Mouse (Mus musculus) retina, embryonic 14.5 days (tissue): ENCODE results near the gene Rai1.
A peak's percentile ranks its signal among the peaks of the same experiment; 100 is the strongest.

Source experiments
- DNase-seq: peaks from one replicate; pipeline ENCODE4 v3.0.0-alpha.2; 2015; ENCODE audit warnings: low spot score

The Rai1 gene

DNA sequence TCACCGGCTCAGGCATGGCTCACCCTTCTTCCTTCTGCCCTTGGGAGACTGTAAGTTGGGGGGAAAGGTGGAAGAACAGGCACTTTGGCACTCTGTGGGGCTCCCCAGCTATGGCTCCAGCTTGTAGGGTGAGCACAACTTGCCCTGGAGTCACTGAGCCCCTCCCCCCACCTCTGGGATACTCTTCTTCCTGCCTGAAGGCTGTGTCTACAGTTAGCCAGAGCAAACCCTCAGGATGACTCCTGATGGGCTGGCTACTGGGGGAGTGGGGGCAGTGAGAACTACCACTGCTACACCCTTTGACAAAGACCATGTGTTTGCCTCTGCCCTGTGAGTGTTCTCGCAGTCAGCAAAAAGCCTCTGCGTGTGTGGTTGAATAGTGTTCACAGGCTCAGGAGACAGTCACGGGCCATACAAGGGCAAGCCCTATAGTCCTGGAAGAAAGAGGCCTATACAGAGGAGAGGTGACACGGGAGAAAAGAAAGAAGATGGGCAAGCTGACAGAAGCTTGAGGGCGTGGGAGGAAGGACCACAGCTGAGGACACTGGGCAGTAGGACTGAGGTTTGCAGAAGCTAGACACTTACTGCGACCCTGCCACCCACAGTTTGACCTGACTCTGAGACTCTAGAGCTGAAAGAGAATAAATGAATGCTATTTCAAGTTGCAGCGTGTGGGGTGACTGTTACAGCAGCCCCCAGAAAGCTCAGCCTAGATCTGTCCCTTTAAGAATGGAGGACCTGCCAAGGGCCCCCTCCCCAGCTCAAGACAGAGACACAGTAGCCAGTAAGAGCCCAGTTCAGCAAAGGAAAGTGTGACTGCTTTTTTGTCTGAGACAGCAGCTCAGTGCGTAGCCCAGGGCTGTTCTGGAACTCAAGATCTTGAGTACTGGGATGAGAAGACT is 9.7 kb upstream of the Rai1 start:
- peak; percentile 21 for DNase-seq

DNA sequence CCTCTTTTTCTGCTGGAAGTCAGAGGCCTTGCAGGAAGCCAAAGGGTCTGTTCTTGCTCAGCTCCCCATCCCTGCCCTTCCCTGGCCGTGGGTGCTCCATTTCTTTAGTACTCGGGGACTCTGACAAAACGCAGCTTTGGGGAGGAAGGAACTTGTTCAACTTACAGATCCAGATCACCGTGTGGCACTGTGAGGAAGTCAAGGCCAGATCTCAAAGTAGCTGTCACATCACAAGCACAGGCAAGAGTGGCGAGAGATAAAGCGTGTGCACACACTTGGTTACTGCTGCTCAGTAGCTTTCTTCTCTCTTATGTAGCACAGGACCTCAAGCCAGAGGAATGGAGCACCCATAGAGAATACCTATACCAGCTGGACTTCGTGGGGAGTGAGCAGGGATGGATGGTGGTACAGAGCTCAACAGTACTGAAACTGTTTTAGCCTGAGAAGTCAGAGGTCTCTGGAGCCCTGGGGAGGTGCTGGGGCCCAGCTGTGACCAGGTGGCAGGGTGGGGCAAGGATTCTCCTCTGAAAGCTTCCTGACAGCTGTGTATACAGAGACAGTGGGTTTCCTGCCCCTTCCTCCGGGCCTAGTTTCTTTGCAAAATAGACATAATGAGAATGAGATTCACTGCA is 5.1 kb upstream of the Rai1 start:
- DNase-seq = no peak

DNA sequence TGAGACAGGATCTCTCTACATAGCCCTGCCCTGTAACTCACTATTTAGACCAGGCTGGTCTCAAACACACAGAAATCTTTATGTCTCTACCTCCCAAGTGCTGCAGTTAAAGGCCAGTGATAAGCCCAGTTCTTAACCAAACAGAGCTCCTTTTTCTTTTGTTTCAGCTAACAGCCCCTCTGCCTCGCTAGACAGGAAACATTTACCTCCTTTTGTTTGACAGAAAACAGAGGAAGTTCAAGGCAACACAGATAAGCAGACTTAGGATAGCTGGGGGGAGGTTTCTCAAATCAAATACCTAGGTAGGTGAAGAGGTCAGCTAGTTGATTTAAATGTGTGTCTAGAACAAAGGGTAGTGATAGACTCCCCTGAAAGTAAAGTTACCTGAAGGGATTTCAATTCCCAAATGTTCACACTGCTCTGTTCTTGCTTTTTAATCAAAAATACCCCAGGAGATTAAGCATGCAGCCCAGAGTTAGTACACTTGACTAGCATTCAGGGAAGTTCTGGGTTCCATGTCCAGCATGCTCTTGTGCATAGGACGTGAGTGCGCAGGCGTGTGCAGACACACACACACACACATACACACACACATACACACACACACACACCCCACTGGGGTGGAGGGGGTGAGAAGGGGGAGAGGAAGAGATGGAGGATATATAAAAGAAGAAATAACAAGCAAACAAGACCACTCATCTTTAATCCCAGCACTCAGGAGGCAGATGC is 3.8 kb upstream of the Rai1 start:
- no peak for DNase-seq

DNA sequence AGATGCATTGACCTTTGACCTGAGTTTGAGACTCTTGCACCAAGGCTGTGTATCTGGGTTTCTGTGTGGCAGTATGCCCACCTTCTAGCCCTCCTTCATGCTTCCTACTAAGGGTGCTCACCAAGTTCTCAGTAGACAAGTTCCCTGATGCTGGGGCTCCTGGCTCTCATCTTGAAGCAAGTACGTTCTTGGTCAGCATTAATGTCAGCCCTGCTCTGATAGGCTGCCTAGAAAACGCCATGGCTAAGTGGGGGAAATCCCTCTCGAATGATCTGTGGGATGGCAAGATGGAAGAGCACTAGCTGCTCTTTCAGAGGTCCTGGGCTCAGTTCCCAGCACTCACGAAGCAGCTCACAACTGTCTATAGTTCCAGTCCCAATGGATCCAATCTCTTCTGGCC is 2.8 kb upstream of the Rai1 start:
- DNase-seq = no peak

DNA sequence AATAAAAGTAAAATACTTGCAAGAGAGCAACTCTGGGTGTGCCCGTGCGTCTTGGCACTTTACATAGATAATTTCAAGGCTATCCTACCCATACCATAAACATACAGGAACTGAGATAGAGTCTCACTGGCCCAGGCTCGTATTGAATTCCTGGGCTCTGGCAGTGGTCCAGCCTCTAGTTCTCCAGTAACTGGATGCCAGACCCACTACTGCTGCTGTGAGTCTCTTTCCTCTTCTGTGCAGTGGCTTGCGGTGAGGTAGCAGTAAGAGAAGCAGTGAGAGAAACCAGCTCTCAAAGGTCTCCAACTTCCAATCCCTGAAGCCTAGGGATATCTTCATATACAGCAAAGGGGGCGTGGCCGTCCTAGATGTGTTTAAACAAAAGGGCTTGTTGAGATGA is 2.1 kb upstream of the Rai1 start:
- no peak for DNase-seq

DNA sequence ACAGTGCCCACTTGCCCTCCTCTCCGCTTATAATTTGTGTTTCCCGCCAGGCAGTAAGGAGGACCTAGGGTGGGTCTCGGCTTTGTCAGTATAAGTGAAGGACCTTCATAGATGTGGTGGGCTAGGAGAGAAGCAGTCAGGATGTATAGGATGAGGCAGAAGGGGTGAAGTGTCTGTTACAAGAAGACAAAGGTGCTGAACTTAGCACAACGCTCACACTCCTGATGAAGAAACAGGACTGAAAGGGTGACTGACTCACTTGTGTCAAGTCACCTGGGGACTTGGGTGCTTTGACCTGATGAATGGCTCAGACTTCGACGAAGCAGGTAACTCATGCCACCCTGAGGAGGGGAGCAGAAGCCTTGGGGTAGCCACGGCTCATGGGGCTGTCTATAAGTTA is 1.2 kb upstream of the Rai1 start:
- DNase-seq = no peak

DNA sequence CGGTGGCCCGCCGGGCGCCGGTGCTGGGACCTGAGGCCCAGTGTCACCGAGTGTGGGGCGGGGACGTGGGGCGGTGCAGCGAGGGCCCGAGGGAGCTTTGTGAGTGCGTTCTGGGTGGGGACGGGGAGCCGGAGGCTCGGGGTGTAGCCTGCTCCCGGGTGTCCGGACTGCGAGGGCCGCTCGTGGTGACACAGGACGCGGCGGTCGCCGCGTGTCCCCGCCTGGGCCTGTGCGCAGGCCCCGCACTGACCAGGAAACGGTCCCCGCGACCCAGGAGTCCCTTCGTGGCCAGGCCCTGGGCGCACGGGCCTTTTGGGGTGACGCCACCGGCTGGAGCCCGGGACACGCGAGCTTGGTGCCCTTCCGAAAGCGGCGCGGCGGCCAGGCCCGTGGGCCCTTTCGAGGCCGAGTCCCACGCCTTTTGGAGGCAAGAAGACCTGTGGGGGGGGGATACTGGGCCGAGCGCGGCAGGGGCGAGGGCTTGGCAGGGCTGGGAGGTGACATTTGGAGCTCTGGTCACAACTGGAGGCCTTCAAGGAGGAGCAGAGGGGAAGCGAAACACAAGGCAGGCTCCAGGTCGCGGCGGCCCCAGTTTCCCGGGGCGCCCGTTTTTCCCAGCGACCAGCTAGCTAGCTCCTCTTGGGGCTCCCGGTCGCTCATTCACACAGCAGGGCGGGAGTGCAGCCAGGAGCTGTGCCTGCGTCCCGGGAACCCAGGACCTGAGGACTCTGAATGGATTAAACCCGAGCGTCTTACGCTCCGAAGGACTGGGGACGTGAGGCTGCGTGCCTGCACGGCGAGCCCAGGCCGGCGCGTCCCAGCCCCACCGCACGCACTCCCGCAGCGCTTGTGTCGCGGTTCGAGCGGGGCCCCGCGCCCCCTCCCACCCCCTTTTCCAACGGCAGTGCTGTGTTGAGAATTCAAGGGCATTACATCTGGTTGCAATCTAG is 1.1 kb downstream of the Rai1 start:
- DNase-seq = peak; percentile 64

DNA sequence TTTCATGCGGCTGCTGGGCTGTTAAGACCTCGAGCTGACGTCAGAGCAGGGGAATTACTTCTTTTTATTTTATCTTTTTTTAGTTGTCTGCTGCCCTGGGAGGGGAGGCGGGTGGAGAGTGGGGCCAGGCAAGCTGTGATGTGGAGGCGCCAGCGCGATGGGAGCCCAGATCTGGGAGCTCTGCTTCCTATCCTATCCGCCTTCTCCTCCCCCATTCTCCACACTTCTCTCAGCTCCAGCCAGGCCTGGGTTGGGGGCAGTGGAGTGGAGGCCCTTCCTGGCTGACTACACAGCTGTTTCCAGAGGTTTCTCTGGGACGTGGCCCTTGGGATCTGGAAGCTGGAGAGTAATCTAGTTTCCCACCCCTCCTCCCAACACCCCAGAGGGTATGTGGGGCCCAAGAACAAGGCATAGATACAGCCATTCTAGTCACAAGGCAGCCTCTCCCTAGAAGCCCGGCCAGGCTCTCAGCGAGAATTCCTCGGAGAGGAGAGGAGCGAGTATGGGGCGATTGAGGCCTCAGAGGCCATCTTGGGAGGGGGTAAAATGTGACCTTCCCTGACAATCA is 1.8 kb downstream of the Rai1 start:
- peak; percentile 48 for DNase-seq

DNA sequence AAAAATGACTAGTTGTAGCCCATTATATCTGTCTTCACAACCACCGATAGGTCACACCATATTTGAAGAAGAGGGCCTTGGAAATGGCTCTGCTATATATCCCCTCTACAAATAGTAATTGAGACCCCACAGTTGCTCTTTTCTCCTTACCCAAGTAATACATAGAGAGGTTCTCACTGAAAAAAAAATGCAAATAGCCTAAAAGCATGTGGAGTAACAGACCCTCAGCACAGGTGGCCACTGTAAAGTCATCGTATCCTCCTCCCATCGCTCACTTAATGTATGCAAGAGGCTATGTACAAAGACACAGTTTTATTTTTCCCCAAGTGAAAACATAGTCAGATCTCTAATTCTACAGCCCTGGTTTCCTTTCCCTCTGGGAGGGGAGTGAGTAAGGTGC is 2.6 kb downstream of the Rai1 start:
- no peak for DNase-seq

DNA sequence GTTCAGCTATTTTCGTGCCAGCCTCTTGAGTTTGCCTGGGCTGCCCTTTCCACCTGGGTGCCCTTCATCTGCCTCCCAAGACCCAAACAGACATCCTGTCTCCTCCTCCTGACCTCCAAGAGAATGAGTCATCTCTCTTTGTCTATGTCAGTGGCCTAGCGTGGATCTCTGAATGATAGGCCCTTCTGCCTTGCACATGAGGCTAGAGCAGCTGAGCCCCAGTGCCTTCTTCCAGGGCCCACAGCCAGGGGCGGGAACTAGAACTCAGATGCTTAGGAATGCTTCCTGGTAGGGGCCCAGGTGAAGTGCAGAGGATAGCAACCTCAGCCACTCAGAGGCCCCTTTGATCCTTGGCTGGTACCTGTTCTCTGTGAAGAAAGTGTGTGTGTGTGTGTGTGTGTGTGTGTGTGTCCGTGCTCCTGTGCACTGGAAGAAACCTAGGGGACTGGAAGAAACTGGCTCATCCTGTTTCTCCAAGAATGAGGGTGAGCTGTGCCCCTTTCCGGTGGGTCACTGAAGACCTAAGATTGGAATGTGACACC is 3.9 kb downstream of the Rai1 start:
- DNase-seq = no peak

DNA sequence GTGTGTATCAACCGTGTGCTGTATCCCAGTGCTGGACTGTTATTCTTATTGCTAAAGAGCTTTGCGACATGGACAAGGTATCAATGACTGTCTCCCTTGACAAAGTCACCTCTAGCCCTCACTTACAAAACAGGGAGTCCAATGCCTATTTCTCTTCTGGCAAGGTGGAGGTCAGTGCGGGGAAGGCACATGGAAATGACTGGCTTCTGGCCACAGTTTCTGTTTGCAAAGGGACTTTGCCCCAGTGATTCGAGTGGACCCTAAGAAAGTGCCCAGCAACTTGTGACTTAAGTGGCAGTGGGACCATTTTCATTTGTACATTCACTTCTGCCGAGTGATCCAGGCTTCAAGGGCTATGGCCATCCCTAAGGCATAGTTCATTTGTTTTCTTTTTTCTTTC is 5.6 kb downstream of the Rai1 start:
- no peak for DNase-seq

DNA sequence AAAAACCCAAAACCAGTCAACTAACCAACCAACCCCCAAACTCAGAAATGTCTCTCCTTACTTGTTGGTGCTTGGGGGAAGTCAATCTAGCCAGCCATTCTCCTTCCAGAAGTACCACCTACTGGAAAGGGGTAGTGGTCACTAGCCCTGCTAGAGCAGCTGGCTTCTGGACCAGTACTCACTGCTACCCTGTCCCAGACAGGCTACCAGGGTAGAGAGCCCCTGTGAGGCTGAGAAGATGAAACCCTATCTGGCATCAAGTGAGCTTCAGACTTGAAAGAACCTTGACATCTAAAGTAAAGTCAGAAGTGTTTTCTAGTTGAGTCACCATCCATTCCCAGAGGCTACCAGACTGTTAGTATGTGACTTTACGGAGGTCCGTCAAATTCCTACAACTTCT is 6.8 kb downstream of the Rai1 start:
- no peak for DNase-seq

DNA sequence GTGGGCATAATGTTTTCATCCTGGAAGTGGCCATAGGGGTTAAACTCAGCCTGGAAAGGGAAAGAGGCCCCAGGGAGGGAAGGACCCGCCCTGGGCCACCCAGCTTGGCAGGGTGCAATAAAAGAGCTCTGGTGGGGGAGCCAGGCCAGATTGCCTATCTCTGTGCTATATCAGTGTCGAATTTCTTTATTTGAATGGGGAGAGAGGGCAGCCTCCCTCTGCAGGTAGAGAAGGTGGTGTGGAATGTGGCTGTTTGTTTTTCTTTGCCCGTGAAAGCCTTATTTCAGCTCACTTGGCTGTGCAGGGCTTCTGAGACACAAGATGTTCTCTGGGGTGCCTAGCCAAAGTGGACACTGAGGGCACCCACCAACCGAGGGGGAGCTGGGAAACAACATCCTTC is 8.8 kb downstream of the Rai1 start:
- DNase-seq = no peak

DNA sequence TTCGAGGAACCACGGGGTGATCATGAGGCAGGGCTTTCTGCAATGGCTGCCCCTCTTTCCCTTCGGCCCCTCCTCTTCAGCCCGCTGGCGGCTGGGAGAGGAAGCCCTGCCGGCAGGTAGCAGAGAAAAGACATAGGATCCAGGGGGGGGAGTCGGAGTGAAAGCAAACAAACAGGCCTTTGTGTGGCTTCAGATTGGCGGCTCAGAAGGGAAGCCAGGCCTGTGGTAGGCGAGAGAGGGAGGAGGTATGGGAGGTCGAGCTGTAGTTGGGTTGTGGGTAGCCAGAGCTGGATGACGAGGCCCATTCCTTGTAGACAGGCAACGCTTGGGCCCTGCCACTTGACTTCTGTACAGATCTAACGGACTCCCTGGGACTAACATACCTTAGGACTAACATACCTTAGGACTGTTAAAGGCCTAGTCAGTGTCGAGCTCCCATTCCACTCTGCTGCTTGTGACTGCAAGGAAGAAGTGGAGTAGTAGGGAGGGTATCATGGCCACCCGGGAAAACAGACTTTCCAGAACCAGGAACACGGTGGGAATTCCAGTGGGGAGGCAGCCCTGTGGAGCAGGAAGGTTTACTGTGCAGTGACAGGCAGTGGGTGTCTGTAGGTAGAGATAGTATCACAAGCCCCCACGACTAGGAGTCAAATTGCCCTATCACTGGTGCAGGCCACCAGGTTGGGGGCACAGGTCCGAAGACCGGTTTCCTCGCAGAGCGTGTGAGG is 9.6 kb downstream of the Rai1 start:
- peak; percentile 62 for DNase-seq

DNA sequence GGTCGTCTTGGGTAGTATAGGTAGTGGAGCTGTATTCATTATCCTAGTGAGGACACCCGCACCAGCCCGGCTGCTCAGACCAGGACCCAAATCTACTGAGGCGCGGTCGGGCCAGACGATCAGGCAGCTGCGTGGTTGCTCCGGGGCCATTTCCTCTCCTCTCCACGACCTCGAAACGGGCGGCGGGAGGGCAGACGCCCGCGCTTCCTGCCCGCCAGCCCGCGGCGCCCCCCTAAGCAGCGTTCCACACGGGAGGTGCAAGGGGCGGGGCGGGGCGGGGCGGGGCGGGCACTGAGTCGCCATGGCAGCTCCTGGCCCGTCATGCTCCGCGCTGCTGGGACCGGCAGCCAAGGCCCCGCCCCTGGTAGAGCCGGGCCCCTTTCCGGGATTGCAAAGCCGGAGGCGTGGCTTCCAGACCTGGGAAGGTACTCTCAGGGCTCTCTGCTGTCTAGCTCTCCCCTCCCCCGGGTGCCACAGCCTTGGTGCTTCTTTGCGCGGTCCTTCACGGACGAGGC is 10.3 kb downstream of the Rai1 start:
- DNase-seq = peak; percentile 94

DNA sequence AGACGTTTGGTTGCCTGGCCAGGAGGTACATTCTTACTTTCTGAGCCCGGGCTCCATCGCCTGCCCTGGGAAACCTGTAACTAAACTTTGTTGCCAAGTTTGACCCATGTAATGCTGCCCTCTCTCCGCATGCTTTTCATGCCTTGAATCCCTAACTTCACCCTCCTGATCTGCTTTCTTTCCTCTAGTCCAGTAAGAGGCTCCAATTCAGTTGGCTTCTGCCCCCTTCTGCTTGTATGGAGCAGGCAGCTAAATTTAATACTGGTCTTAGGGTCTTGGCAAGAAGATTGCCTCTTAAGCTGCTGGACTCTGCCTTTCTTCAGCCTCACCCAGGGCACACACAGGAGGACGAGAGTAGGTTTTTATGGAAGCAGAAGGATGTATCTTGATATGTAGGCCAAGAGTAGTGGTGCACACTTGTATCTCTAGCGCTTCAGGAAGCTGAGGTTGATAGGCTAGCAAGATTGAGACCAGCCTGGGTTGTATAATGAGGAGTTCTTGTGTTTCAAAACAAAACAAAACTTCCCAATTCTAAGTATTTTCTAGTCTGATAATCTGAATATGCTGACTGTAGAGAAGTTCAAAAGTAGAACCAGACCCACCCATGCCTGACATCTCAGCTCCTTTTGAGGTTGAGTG is 10.9 kb downstream of the Rai1 start:
- DNase-seq = no peak

DNA sequence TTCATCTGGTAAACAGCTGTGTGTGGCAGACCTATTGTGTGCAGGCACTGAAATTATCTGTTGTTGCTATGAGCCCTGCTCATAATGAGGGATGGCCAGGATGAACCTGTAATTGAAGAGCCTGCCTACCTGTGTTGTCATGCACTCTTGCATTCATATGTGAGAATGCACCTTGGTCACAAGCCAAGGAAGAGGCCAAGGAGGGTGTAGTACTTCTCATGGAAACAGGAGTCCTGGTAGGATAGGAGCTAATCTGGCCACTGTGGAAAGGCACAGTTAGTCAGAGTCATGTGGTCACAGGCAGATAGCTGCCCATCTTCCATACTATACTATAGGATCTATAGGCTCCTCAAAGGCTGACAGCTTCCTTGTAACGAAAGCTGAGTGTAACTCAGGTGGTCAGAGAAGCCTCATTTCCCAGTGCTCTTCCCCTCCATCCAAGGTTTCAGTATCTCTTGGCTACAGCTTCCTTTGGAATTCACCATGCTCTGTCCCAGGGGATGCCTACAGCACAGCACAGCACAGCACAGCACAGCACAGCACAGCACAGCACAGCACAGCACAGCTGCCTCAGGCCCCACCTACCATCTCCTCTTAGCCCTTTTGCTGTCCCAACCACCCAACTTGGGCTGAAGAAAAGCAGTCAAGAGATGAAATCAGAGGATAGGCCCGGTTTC is 15.9 kb downstream of the Rai1 start:
- no peak for DNase-seq

DNA sequence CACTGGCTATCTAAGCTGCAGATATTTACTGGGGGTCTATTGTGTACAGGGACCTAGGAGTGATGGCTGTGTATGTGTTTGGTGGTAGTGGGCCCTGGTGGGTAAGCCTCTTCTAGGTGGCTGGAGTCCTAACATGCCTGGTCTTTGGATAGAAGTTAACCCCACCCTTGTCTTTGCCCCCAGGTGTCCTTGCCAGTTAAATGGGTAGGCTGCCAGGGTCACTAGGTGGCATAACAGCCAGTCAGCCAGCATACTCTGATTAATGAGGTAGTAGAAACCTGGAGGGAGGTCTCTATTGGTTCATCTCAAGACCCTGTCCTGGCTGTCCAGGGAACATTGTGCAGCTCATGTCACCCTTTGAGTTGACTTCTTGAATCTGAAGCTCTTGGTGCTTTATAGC is 17.8 kb downstream of the Rai1 start:
- DNase-seq = no peak

DNA sequence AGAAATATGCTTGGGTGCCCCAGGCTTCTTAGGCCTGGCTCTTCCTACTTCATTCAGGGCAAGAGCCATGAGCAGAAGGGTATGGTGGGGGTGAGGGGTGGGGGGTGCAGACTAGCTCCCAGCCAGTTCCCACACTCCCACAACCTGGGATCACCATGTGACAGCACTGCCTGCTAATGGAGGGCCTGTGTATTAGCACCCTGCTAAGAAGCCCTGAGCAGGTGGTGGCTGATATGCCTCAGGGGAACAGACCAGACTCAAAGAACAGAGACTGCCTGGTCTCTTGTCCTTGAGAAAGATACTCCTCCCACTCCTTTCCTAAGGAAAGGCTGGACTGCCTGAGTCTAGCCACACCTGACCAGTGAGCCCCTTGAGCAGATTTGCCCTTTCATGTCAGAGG is 22.2 kb downstream of the Rai1 start:
- DNase-seq = peak; percentile 34
